Mouse (Mus musculus): ENCODE data around the gene Xab2. TPM values are rescaled to one million over a fixed set of nuclear protein-coding genes. Genes with fewer than 3 reads are reported as not detected.

Gene Xab2
- polyA plus RNA-seq, 1 experiment from 2014 or later, result 59.6 TPM

- Histone ChIP-seq H3K27me3 (no peaks in the 10 kb centered on the region), H3K27ac (no peak overlapping the region), H3K4me1 (no peaks in the 10 kb centered on the region), H3K4me3 (no peak overlapping the region), H3K4me2 (replicated peaks) (no peak overlapping the region), H3K9ac (no peak overlapping the region), H3K9me3 (replicated peaks) (no peaks in the 10 kb centered on the region), H3K36me3 (no peaks in the 10 kb centered on the region)
- 77% methylated on average over 15 of the region's 15 CpGs for WGBS
- no peak for ATAC-seq (ENCODE audit: low FRiP score)
Measured at GRCm38 (mm10) chr8:3576211-3576960, 44.7 kb downstream of the Xab2 start.

DNA sequence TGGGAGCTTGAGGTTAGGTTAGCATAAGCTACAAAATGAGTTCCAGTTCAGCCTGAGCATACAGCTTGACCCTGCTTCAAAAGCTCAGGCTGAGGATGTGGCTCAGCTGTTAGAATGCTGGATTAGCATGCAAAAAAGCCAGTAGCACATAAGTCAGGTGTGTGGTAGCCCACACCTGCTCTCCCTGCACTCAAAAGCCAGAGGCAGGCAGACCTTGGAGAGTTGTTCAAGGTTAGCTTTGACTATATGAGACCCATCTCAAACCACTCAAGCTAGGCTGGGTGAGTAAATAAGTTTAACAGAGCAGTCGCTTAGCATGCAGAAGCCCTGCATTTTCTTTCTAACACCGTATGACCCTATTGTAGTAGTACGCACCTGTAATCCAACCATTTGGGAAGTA, 46.6 kb downstream of the Xab2 start:
- Histone ChIP-seq H3K27me3 (no peaks in the 10 kb centered on the region), H3K36me3 (no peaks in the 10 kb centered on the region), H3K9ac (no peak overlapping the region), H3K4me1 (no peaks in the 10 kb centered on the region), H3K4me2 (replicated peaks) (no peak overlapping the region), H3K4me3 (no peak overlapping the region), H3K27ac (no peak overlapping the region), H3K9me3 (replicated peaks) (no peaks in the 10 kb centered on the region)
- no peak for ATAC-seq (ENCODE audit: low FRiP score)
- 91% methylated on average over 3 of the region's 3 CpGs for WGBS

DNA sequence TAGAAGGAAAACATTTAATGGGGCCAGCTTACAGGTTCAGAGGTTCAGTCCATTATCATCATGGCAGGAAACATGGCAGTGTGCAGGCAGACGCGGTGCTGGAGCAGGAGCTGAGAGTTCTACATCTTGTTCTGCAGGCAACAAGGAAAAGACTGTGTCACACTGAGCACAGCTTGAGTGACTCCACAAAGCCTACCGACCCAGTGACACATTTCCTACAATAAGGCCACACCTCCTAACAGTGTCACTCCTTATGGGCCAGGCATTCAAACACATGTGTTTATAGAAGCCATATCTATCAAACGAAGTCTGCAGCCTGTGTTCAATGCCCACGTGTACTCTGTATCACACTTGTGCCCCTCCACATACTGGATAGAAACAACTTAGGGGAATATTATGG, 51.3 kb downstream of the Xab2 start:
- no peaks in the 10 kb centered on the region for H3K9me3 ChIP-seq (replicated peaks)
- H3K27ac ChIP-seq, result no peak overlapping the region
- H3K4me1 ChIP-seq, result peaks cover 16% of the 10 kb centered on the region
- no peak overlapping the region for H3K9ac ChIP-seq
- no peaks in the 10 kb centered on the region for H3K27me3 ChIP-seq
- no peak for ATAC-seq (ENCODE audit: low FRiP score)
- H3K4me3 ChIP-seq, result no peak overlapping the region
- H3K4me2 ChIP-seq (replicated peaks), result no peak overlapping the region
- WGBS, result 88% methylated on average over 5 of the region's 5 CpGs
- no peaks in the 10 kb centered on the region for H3K36me3 ChIP-seq

- Histone ChIP-seq H3K27ac (no peak overlapping the region), H3K27me3 (no peaks in the 10 kb centered on the region), H3K4me2 (replicated peaks) (peak overlapping the region; percentile 45), H3K9me3 (replicated peaks) (no peaks in the 10 kb centered on the region), H3K4me3 (peak overlapping the region; percentile 19; the same call in 1 of the 2 replicates), H3K36me3 (no peaks in the 10 kb centered on the region), H3K9ac (no peak overlapping the region), H3K4me1 (peaks cover 16% of the 10 kb centered on the region)
- no peak for ATAC-seq (ENCODE audit: low FRiP score)
- WGBS, result 12% methylated on average over 7 of the region's 7 CpGs
Measured at GRCm38 (mm10) chr8:3568378-3568777, 52.7 kb downstream of the Xab2 start.

DNA sequence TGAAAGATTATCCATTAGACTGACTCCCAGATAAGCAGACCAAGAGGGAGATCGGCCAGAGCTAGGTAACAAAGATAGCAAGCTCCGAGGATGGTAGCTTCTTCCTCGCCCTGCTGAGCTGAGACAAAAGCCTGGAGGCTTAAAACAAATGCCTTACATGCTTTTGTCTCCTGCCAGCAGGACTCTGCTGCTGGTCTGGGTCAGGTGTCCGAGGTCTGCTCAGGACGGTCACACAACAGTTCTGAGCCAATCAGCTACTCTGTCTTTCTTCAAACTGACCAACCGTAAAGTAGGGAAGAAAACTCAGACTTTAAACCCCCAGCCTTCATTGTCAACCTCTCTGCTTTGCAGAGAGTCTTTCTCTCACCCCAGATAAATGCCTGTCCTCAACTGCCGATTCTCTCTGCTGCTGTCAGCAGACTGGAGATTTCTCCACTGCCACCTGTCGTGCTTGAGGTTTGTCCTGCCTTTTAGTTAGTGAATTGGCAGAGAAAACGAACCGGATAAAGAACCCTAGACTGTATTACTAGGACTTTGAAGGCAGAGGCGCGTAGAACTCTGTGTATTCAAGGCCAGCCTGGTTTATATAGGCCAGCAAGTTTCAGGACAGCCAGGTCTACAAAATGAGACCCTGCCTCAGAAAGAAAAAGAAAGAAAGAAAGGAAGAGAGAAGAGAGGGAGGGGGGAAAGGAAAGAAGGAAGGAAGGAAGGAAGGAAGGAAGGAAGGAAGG, 53.3 kb downstream of the Xab2 start, which contains the start of gene C330021F23Rik:
TSS of gene C330021F23Rik (plus strand) at position 350 of the 731 bp plus-strand sequence.
- 3% methylated on average over 12 of the region's 12 CpGs for WGBS
- peak; percentile 73 for ATAC-seq (ENCODE audit: low FRiP score)
- peak within 1 kb of the TSS; percentile 35 for H3K9ac ChIP-seq
- no peaks in the 10 kb centered on the region for H3K27me3 ChIP-seq
- no peak within 1 kb of the TSS for H3K27ac ChIP-seq
- peak within 1 kb of the TSS; percentile 45 for H3K4me2 ChIP-seq (replicated peaks)
- H3K4me1 ChIP-seq, result peaks cover 16% of the 10 kb centered on the region
- no peaks in the 10 kb centered on the region for H3K9me3 ChIP-seq (replicated peaks)
- H3K4me3 ChIP-seq, result peak within 1 kb of the TSS; percentile 19
- no peaks in the 10 kb centered on the region for H3K36me3 ChIP-seq

Other genes starting within 250 kb of the Xab2 start
- gene Arhgef18, start 228.3 kb downstream of the Xab2 start, polyA plus RNA-seq (2016; fragmentation: Nextera tagmentation; extraction: Ambion mirVana), result 13.7 and 15.6 TPM in 2 replicates
- gene Pex11g, start 153.6 kb downstream of the Xab2 start, polyA plus RNA-seq (2016; fragmentation: Nextera tagmentation; extraction: Ambion mirVana), result 3.7 and 4.3 TPM in 2 replicates
- gene Tex45, start 150.5 kb downstream of the Xab2 start, polyA plus RNA-seq (2016; fragmentation: Nextera tagmentation; extraction: Ambion mirVana), result not detected in 2 replicates
- 77.9 and 79.9 TPM in 2 replicates for gene Zfp358, start 128.2 kb downstream of the Xab2 start, polyA plus RNA-seq (2016; fragmentation: Nextera tagmentation; extraction: Ambion mirVana)
- 79.5 and 83.2 TPM in 2 replicates for gene Mcoln1, start 120.9 kb downstream of the Xab2 start, polyA plus RNA-seq (2016; fragmentation: Nextera tagmentation; extraction: Ambion mirVana)
- 32.6 and 38.9 TPM in 2 replicates for gene Pnpla6, start 105.9 kb downstream of the Xab2 start, polyA plus RNA-seq (2016; fragmentation: Nextera tagmentation; extraction: Ambion mirVana)
- 1.5 and 2.0 TPM in 2 replicates for gene C330021F23Rik, start 53.3 kb downstream of the Xab2 start, polyA plus RNA-seq (2016; fragmentation: Nextera tagmentation; extraction: Ambion mirVana)
- 26.8 and 27.4 TPM in 2 replicates for gene Camsap3, start 34.0 kb downstream of the Xab2 start, polyA plus RNA-seq (2016; fragmentation: Nextera tagmentation; extraction: Ambion mirVana)
- 112 and 116 TPM in 2 replicates for gene Pet100, start 232 bp upstream of the Xab2 start, polyA plus RNA-seq (2016; fragmentation: Nextera tagmentation; extraction: Ambion mirVana)
- 0.56 and 0.87 TPM in 2 replicates for gene Pcp2, start 4.2 kb upstream of the Xab2 start, polyA plus RNA-seq (2016; fragmentation: Nextera tagmentation; extraction: Ambion mirVana)
- gene Stxbp2, start 9.6 kb upstream of the Xab2 start, polyA plus RNA-seq (2016; fragmentation: Nextera tagmentation; extraction: Ambion mirVana), result 27.1 and 27.3 TPM in 2 replicates
- gene Retn, start 34.5 kb upstream of the Xab2 start, polyA plus RNA-seq (2016; fragmentation: Nextera tagmentation; extraction: Ambion mirVana), result 0.43 TPM in 1 of 2 replicates, not detected in the other
- 0.18 and 0.21 TPM in 2 replicates for gene Mcemp1, start 44.4 kb upstream of the Xab2 start, polyA plus RNA-seq (2016; fragmentation: Nextera tagmentation; extraction: Ambion mirVana)
- gene Fcor, start 51.0 kb upstream of the Xab2 start, polyA plus RNA-seq (2016; fragmentation: Nextera tagmentation; extraction: Ambion mirVana), result 5.3 and 8.4 TPM in 2 replicates
- 43.3 and 46.3 TPM in 2 replicates for gene Trappc5, start 55.0 kb upstream of the Xab2 start, polyA plus RNA-seq (2016; fragmentation: Nextera tagmentation; extraction: Ambion mirVana)
- gene Fcer2a, start 72.9 kb upstream of the Xab2 start, polyA plus RNA-seq (2016; fragmentation: Nextera tagmentation; extraction: Ambion mirVana), result 0.37 and 0.60 TPM in 2 replicates
- 0.17 TPM in 1 of 2 replicates, not detected in the other for gene Clec4g, start 99.3 kb upstream of the Xab2 start, polyA plus RNA-seq (2016; fragmentation: Nextera tagmentation; extraction: Ambion mirVana)
- not detected in 2 replicates for gene Cd209a, start 127.7 kb upstream of the Xab2 start, polyA plus RNA-seq (2016; fragmentation: Nextera tagmentation; extraction: Ambion mirVana)
- not detected in 2 replicates for gene Cd209e, start 233.0 kb upstream of the Xab2 start, polyA plus RNA-seq (2016; fragmentation: Nextera tagmentation; extraction: Ambion mirVana)